Mouse (Mus musculus) ES-E14 (cell line): ENCODE results near the gene Fam184b. TPM values are rescaled to one million over a fixed set of nuclear protein-coding genes. Genes with fewer than 3 reads are reported as not detected.

Experiments
- DNase-seq: peaks from one replicate; pipeline ENCODE4 v3.0.0-alpha.2; 2013; ENCODE audit warnings: low read depth, low spot score
- H3K27ac ChIP-seq: 2 replicates; pipeline ENCODE4 v1.5.1; 2012; ENCODE audit warnings: low read depth, mild to moderate bottlenecking, low read length, moderate library complexity, mixed read lengths; ENCODE audit not compliant: poor library complexity, insufficient read depth, severe bottlenecking
- H3K36me3 ChIP-seq: 2 replicates; pipeline ENCODE4 v1.6.1; 2012; ENCODE audit warnings: mild to moderate bottlenecking, low read length, moderate library complexity, mixed read lengths; ENCODE audit not compliant: control insufficient read depth, poor library complexity, insufficient read depth, severe bottlenecking
- H3K4me1 ChIP-seq, 2 experiments: fragments of 150-350 bp in 1 of 2; sonication (generic) in 1 of 2; 2 replicates each; pipeline ENCODE4 v1.6.1; 2012; ENCODE audit warnings: low read length in 2 of 2, mild to moderate bottlenecking in 1 of 2, mixed read lengths in 1 of 2; ENCODE audit not compliant: control insufficient read depth in 2 of 2, insufficient read depth in 2 of 2, poor library complexity in 1 of 2
- H3K4me3 ChIP-seq, 2 experiments: fragments of 150-350 bp in 1 of 2; sonication (generic) in 1 of 2; 2 replicates each; pipeline ENCODE4 v1.5.1; 2012; ENCODE audit warnings: low read length in 2 of 2, low read depth in 1 of 2, mild to moderate bottlenecking in 1 of 2, mixed read lengths in 1 of 2; ENCODE audit not compliant: insufficient read depth in 1 of 2, poor library complexity in 1 of 2, severe bottlenecking in 1 of 2
- H3K9ac ChIP-seq: 2 replicates; pipeline ENCODE4 v1.6.1; 2012; ENCODE audit warnings: low read depth, mild to moderate bottlenecking, low read length, mixed read lengths; ENCODE audit not compliant: poor library complexity, insufficient read depth, severe bottlenecking
- H3K9me3 ChIP-seq: fragments of 150-350 bp; sonication (generic); 2 replicates; pipeline ENCODE4 v1.6.1; 2012; ENCODE audit warnings: low read depth, mild to moderate bottlenecking, low read length; ENCODE audit not compliant: control insufficient read depth, insufficient read depth
- CHD2 ChIP-seq: IDR thresholded peaks from 2 replicates; pipeline ENCODE4 v1.6.1; 2014; ENCODE audit warnings: mild to moderate bottlenecking, low read depth, low read length, inconsistent platforms
- HCFC1 ChIP-seq: IDR thresholded peaks from 2 replicates; pipeline ENCODE4 v1.6.1; 2012; ENCODE audit warnings: low read length, inconsistent platforms, borderline replicate concordance; ENCODE audit not compliant: insufficient read depth
- MAFK ChIP-seq: IDR thresholded peaks from 2 replicates; pipeline ENCODE4 v1.6.1; 2014; ENCODE audit warnings: mild to moderate bottlenecking, low read depth, low read length, inconsistent platforms; ENCODE audit not compliant: insufficient read depth
- ZC3H11A ChIP-seq: IDR thresholded peaks from 2 replicates; pipeline ENCODE4 v1.6.1; 2012; ENCODE audit warnings: low read depth, mild to moderate bottlenecking, inconsistent platforms, low read length, borderline replicate concordance
- ZNF384 ChIP-seq: IDR thresholded peaks from 2 replicates; pipeline ENCODE4 v1.6.1; 2012; ENCODE audit warnings: low read depth, low read length, inconsistent platforms
- in situ Hi-C, 2 experiments: fragments of 600-800 bp; cut with MboI; formaldehyde crosslinking; loops; one replicate each; pipeline ENCODE4 v1.15.1; 2025; ENCODE audit warnings: low sequenced_read_pairs in 2 of 2, inconsistent platforms in 1 of 2; ENCODE audit not compliant: unreplicated experiment in 2 of 2
- total RNA-seq: library from RNA; depleted of rRNA; stranded (reverse); fragments of 300-350 nt; gene quantifications from 2 replicates; pipeline ENCODE4 v1.2.3, GENCODE M21; 2012

Fam184b gene
- total RNA-seq, 1 experiment: 0.45 TPM

DNA sequence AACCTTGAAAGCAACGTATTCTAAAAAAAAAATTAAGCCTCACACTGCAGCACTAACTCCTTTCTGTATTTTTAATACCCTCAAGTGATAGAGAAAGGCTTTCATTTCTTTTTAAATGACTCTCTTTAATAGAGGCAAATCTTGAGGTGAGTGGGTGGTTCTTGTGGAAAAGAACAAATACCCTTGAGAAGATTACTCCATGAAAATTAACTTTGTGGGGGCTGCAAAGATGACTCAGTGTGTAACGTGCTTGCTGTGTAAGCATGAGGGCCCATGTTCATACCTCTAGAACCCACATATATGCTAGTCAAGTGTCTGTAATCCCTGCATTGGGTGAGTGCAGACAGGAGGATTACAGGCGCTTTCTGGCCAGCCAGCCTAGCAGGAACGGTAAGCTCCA lies 49.3 kb downstream of the Fam184b start:
- no peaks in the 10 kb centered on the region for H3K9me3 ChIP-seq
- no peak overlapping the region for H3K4me3 ChIP-seq
- DNase-seq: no peak
- TF ChIP-seq ZC3H11A (no peak), ZNF384 (no peak), MAFK (no peak), HCFC1 (no peak), CHD2 (no peak)
- no peak overlapping the region for H3K9ac ChIP-seq
- no peaks in the 10 kb centered on the region for H3K4me1 ChIP-seq
- in situ Hi-C loops: no loop called here
- H3K27ac ChIP-seq: no peak overlapping the region
- H3K36me3 ChIP-seq: no peaks in the 10 kb centered on the region

DNA sequence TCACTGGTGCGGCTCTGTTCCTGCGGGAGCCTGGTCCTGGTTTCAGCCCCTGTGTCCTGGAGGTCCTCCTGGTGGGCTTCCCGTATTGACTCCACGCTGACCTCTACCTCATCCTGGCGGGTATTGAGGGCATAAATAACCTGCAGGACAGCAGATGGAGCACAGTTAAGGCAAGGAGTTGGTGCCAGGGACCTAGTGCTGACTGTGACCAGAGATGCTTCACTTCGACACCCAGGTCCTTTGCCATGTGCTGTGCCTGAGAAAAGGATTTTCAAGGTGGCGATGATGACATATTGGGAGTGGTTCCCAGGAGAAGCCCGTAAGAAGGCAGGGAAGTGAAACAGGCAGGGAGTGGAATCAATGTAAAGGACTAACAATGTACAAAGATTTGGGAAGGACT lies 54.8 kb downstream of the Fam184b start:
- H3K36me3 ChIP-seq: no peaks in the 10 kb centered on the region
- DNase-seq: no peak
- H3K27ac ChIP-seq: no peak overlapping the region
- no peak for TF ChIP-seq ZNF384
- in situ Hi-C loops: no loop called here
- no peaks in the 10 kb centered on the region for H3K9me3 ChIP-seq
- no peak overlapping the region for H3K4me3 ChIP-seq
- H3K4me1 ChIP-seq: no peaks in the 10 kb centered on the region
- no peak overlapping the region for H3K9ac ChIP-seq

DNA sequence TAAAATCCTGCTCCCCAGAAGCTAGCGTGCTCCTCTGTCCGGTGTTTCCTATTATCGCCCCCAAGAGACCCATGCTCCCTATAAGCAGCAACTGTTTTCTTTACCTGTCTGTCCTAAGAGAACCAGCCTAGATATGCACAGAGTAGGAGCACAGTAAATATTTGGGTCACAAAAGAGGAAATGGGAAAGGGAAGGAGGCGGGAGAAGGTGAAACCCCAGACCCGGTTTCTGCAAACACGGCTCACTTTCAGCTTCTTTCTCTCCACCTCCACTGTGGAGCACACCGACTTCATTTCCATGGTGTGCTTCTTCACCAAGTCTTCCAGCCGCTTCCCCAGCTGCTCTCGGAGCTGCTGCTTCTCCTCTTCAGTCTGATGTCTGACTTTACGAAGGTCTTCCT lies 59.1 kb downstream of the Fam184b start:
- in situ Hi-C loops: no loop called here

DNA sequence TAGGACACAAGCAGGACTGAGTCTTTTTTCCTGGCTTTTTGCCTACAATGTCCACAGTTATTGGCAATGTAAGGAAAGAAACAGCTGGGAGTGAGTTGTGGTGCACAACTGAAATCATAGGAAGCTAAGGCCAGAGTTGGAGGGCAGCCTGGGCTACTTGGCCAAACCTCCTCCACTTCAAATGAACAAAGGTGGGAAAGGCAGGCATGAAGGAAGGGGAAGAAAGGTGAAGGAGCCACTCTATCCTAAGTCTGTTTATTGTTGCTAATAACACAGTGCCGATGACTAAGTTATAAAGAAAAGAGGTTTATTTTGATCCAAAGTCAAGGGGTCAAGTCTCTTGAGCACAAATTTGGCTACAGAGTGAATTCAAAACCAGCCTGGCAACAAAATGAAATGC lies 62.0 kb downstream of the Fam184b start:
- in situ Hi-C loops: no loop called here
- no peak for DNase-seq
- no peak for TF ChIP-seq CHD2
- TF ChIP-seq MAFK: no peak
- TF ChIP-seq HCFC1: no peak
- no peak for TF ChIP-seq ZC3H11A
- no peak for TF ChIP-seq ZNF384
- Histone ChIP-seq H3K27ac (no peak overlapping the region), H3K4me1 (peaks cover 0 to 3% of the 10 kb centered on the region in 2 experiments; a peak in 1 of 4 replicates), H3K36me3 (no peaks in the 10 kb centered on the region), H3K9ac (no peak overlapping the region), H3K4me3 (no peak overlapping the region), H3K9me3 (no peaks in the 10 kb centered on the region)

More for the DNA sequence above, 59.1 kb downstream of the Fam184b start:
- Histone ChIP-seq H3K36me3 (no peaks in the 10 kb centered on the region), H3K27ac (no peak overlapping the region), H3K9ac (no peak overlapping the region), H3K4me1 (no peaks in the 10 kb centered on the region), H3K4me3 (no peak overlapping the region), H3K9me3 (no peaks in the 10 kb centered on the region)
- TF ChIP-seq ZC3H11A (no peak), HCFC1 (no peak), ZNF384 (no peak), MAFK (no peak), CHD2 (no peak)
- DNase-seq: no peak

DNA sequence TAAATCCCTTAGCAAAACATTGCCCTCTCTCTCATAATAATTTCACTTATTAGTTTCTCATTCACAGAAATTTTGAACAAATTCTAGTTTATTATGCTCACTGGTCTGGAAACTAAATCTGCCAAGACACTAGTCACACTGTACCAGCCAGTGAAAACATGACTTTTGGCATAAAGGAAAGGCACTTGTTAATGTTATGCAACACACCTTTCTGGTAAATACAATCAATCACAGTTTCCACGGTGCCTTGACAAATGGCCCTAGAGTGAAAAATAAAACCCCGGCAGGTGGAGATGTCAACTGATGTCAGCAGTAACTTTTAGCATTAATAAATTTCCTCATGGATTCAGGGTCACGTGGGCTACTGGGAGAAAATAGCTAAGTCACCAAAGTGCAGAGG lies 62.7 kb downstream of the Fam184b start:
- H3K9me3 ChIP-seq: no peaks in the 10 kb centered on the region
- no peaks in the 10 kb centered on the region for H3K36me3 ChIP-seq
- TF ChIP-seq ZC3H11A (no peak), CHD2 (no peak), MAFK (no peak), ZNF384 (no peak), HCFC1 (no peak)
- H3K27ac ChIP-seq: no peak overlapping the region
- no peak overlapping the region for H3K9ac ChIP-seq
- no peak for DNase-seq
- no peak overlapping the region for H3K4me3 ChIP-seq
- H3K4me1 ChIP-seq: peaks cover 0 to 3% of the 10 kb centered on the region in 2 experiments; a peak in 1 of 4 replicates
- in situ Hi-C loops: no loop called here
